Mouse (Mus musculus): ENCODE data around the gene Runx1. TPM values are rescaled to one million over a fixed set of nuclear protein-coding genes. Genes with fewer than 3 reads are reported as not detected.

Runx1 gene
- polyA plus RNA-seq, 1 experiment from 2014 or later: 1.7 TPM

GRCm38 (mm10) chr16:92767423-92767822, 58.5 kb downstream of the Runx1 start:
- Histone ChIP-seq H3K27ac (no peak overlapping the region), H3K4me2 (no peak overlapping the region), H3K27me3 (0 out of 2 replicates have a peak, but pooled peaks cover 4% of the 10 kb centered on the region), H3K4me3 (no peak overlapping the region), H3K4me1 (replicated peaks) (peaks cover 3% of the 10 kb centered on the region), H3K9me3 (replicated peaks) (no peaks in the 10 kb centered on the region), H3K36me3 (no peaks in the 10 kb centered on the region), H3K9ac (no peak overlapping the region)
- 84% methylated on average over 7 of the region's 7 CpGs for WGBS
- no peak for ATAC-seq (replicated peaks; ENCODE audit: insufficient number of reproducible peaks, insufficient read depth, low FRiP score, low read depth)

DNA sequence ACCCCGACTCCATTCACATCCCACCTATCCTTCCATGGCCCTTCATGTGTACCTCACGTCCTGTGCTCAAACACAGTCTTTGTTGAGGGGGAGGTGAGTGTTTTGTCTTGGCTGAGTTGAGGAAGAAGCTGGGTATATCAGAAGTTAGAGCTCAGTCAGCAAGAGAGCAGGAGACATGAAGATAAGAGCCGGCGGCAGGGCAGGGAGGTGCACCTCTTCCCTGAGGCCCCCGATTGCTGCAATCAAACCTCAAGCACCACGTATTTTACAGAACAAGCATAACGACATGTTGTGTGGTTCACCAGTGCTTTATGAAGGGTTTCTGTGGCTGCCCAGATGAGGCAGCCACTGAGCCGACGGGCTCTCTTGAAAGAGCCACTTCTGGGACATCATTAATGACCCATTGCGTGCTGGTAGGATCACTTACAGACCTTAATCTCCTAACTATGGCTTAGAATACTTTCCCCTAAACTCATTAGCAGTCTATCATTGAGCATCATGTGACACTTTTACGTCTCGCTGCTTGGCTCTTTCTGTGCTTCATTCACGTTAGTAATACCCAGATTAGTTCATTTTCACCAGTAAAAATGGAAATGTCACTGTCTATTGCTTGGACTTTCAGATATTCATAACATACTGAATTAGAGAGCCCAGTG, 61.1 kb downstream of the Runx1 start:
- Histone ChIP-seq H3K27ac (no peak overlapping the region), H3K9me3 (replicated peaks) (no peaks in the 10 kb centered on the region), H3K36me3 (no peaks in the 10 kb centered on the region), H3K4me2 (no peak overlapping the region), H3K4me3 (no peak overlapping the region), H3K9ac (no peak overlapping the region), H3K27me3 (peaks cover 4% of the 10 kb centered on the region; the same call in 1 of the 2 replicates), H3K4me1 (replicated peaks) (peaks cover 9% of the 10 kb centered on the region)
- no peak for ATAC-seq (replicated peaks; ENCODE audit: insufficient number of reproducible peaks, insufficient read depth, low FRiP score, low read depth)
- 61% methylated on average over 13 of the region's 13 CpGs for WGBS

DNA sequence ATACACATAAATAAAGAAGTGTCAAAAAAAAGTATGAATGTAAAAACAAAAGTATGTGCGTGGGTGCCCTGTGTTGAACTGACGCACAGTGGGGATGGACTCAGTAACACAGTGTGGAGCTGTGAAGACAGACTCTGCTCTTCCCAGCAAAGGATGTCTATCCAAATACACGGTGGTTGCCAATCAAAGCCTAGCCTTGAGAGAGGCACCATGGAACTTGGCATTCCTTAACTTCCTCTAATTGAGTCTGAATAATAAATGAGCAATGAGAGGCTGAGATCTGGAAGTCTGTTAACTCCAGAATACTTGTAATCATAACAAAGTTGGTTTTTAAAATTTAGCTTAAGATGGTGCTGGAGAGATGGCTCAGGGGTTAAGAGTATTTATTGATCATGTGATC, 62.3 kb downstream of the Runx1 start:
- Histone ChIP-seq H3K4me2 (no peak overlapping the region), H3K9ac (no peak overlapping the region), H3K4me3 (no peak overlapping the region), H3K36me3 (no peaks in the 10 kb centered on the region), H3K27me3 (peaks cover 8% of the 10 kb centered on the region; the same call in 1 of the 2 replicates), H3K4me1 (replicated peaks) (peaks cover 9% of the 10 kb centered on the region), H3K27ac (no peak overlapping the region), H3K9me3 (replicated peaks) (no peaks in the 10 kb centered on the region)
- WGBS: 88% methylated on average over 3 of the region's 3 CpGs
- no peak for ATAC-seq (replicated peaks; ENCODE audit: insufficient number of reproducible peaks, insufficient read depth, low FRiP score, low read depth)

- H3K4me3 ChIP-seq: peak overlapping the region; percentile 13
- WGBS: 26% methylated on average over 15 of the region's 15 CpGs
- no peak overlapping the region for H3K9ac ChIP-seq
- H3K27me3 ChIP-seq: peaks cover 5% of the 10 kb centered on the region; the same call in 1 of the 2 replicates
- no peak for ATAC-seq (replicated peaks; ENCODE audit: insufficient number of reproducible peaks, insufficient read depth, low FRiP score, low read depth)
- no peaks in the 10 kb centered on the region for H3K9me3 ChIP-seq (replicated peaks)
- H3K4me2 ChIP-seq: peak overlapping the region; percentile 45
- no peak overlapping the region for H3K27ac ChIP-seq
- H3K36me3 ChIP-seq: no peaks in the 10 kb centered on the region
- H3K4me1 ChIP-seq (replicated peaks): peaks cover 9% of the 10 kb centered on the region
Measured at GRCm38 (mm10) chr16:92761968-92762521, 63.9 kb downstream of the Runx1 start.

- 72% methylated on average over 3 of the region's 3 CpGs for WGBS
- no peaks in the 10 kb centered on the region for H3K36me3 ChIP-seq
- H3K4me1 ChIP-seq (replicated peaks): peaks cover 9% of the 10 kb centered on the region
- H3K27ac ChIP-seq: no peak overlapping the region
- no peak overlapping the region for H3K4me3 ChIP-seq
- no peaks in the 10 kb centered on the region for H3K9me3 ChIP-seq (replicated peaks)
- no peak overlapping the region for H3K9ac ChIP-seq
- ATAC-seq (replicated peaks; ENCODE audit: insufficient number of reproducible peaks, insufficient read depth, low FRiP score, low read depth): no peak
- peaks cover 3% of the 10 kb centered on the region; the same call in 1 of the 2 replicates for H3K27me3 ChIP-seq
- no peak overlapping the region for H3K4me2 ChIP-seq
Measured at GRCm38 (mm10) chr16:92760091-92760490, 65.9 kb downstream of the Runx1 start.

- H3K4me2 ChIP-seq: no peak overlapping the region
- WGBS: 88% methylated on average over 4 of the region's 4 CpGs
- no peak overlapping the region for H3K9ac ChIP-seq
- H3K9me3 ChIP-seq (replicated peaks): no peaks in the 10 kb centered on the region
- no peaks in the 10 kb centered on the region for H3K36me3 ChIP-seq
- H3K4me3 ChIP-seq: no peak overlapping the region
- peaks cover 3% of the 10 kb centered on the region; the same call in 1 of the 2 replicates for H3K27me3 ChIP-seq
- H3K27ac ChIP-seq: no peak overlapping the region
- H3K4me1 ChIP-seq (replicated peaks): peaks cover 8% of the 10 kb centered on the region
- ATAC-seq (replicated peaks; ENCODE audit: insufficient number of reproducible peaks, insufficient read depth, low FRiP score, low read depth): no peak
Measured at GRCm38 (mm10) chr16:92757564-92757963, 68.4 kb downstream of the Runx1 start.

GRCm38 (mm10) chr16:92753944-92754343, 72.0 kb downstream of the Runx1 start:
- Histone ChIP-seq H3K4me3 (no peak overlapping the region), H3K9ac (no peak overlapping the region), H3K27ac (no peak overlapping the region), H3K4me2 (no peak overlapping the region), H3K4me1 (replicated peaks) (no peaks in the 10 kb centered on the region), H3K9me3 (replicated peaks) (no peaks in the 10 kb centered on the region), H3K36me3 (no peaks in the 10 kb centered on the region), H3K27me3 (peaks cover 6% of the 10 kb centered on the region; the same call in 1 of the 2 replicates)
- 89% methylated on average over 3 of the region's 3 CpGs for WGBS
- no peak for ATAC-seq (replicated peaks; ENCODE audit: insufficient number of reproducible peaks, insufficient read depth, low FRiP score, low read depth)

- Histone ChIP-seq H3K4me3 (no peak overlapping the region), H3K4me1 (replicated peaks) (no peaks in the 10 kb centered on the region), H3K27ac (no peak overlapping the region), H3K9ac (no peak overlapping the region), H3K36me3 (no peaks in the 10 kb centered on the region), H3K4me2 (no peak overlapping the region), H3K9me3 (replicated peaks) (no peaks in the 10 kb centered on the region), H3K27me3 (peaks cover 6% of the 10 kb centered on the region; the same call in 1 of the 2 replicates)
- no peak for ATAC-seq (replicated peaks; ENCODE audit: insufficient number of reproducible peaks, insufficient read depth, low FRiP score, low read depth)
- 82% methylated on average over 8 of the region's 8 CpGs for WGBS
Measured at GRCm38 (mm10) chr16:92753139-92753538, 72.8 kb downstream of the Runx1 start.

GRCm38 (mm10) chr16:92748272-92748671, 77.7 kb downstream of the Runx1 start:
- H3K36me3 ChIP-seq: no peaks in the 10 kb centered on the region
- H3K4me2 ChIP-seq: no peak overlapping the region
- H3K27ac ChIP-seq: no peak overlapping the region
- H3K27me3 ChIP-seq: peaks cover 6% of the 10 kb centered on the region; the same call in 1 of the 2 replicates
- H3K4me1 ChIP-seq (replicated peaks): peaks cover 8% of the 10 kb centered on the region
- WGBS: 29% methylated on average over 1 of the region's 1 CpGs
- no peak overlapping the region for H3K9ac ChIP-seq
- H3K4me3 ChIP-seq: no peak overlapping the region
- H3K9me3 ChIP-seq (replicated peaks): no peaks in the 10 kb centered on the region
- ATAC-seq (replicated peaks; ENCODE audit: insufficient number of reproducible peaks, insufficient read depth, low FRiP score, low read depth): no peak

DNA sequence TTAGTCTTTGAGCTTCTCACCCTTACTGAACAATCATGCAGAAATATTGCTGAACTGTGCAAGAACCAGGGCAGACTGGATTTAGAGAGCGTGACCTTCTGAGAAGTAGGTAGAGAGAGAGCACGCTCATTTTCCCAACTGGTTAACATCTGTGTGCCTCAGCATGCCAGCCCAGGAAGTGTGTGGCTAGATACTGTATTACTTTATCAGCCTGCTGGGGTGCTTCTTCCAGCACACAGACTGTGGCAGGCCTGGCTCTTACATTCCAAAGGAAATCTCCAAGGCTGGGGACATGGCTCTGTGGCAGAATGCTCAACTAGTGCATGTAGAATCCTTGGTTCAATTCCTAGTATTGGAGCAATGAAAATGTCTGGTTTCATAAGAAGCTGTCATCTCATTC, 78.9 kb downstream of the Runx1 start:
- WGBS: 82% methylated on average over 2 of the region's 2 CpGs
- no peak overlapping the region for H3K9ac ChIP-seq
- no peak overlapping the region for H3K4me2 ChIP-seq
- H3K36me3 ChIP-seq: no peaks in the 10 kb centered on the region
- no peak overlapping the region for H3K27ac ChIP-seq
- H3K9me3 ChIP-seq (replicated peaks): no peaks in the 10 kb centered on the region
- peaks cover 14% of the 10 kb centered on the region; the same call in 1 of the 2 replicates for H3K27me3 ChIP-seq
- no peak for ATAC-seq (replicated peaks; ENCODE audit: insufficient number of reproducible peaks, insufficient read depth, low FRiP score, low read depth)
- H3K4me1 ChIP-seq (replicated peaks): peaks cover 8% of the 10 kb centered on the region
- H3K4me3 ChIP-seq: no peak overlapping the region

DNA sequence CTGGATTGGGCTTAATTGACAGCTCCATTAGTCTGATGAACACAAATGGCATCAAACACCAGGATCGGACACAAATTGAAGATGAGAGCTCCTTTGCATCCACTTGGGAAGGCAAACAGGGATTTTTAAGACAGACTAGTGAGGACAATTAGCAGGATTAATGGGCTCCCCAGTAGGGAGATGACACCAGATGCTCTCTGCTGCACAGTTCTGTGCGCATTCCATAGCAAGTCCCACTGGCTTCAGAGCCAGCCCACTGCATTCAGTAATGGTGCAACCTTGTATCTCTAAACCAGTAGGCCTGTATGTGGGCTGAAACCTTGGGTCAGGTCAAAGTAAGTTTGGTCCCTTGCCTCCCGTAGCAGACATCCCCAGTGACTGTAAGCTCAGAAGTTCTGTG, 80.7 kb downstream of the Runx1 start:
- ATAC-seq (replicated peaks; ENCODE audit: insufficient number of reproducible peaks, insufficient read depth, low FRiP score, low read depth): no peak
- Histone ChIP-seq H3K9me3 (replicated peaks) (no peaks in the 10 kb centered on the region), H3K27ac (no peak overlapping the region), H3K4me1 (replicated peaks) (peaks cover 8% of the 10 kb centered on the region), H3K4me2 (no peak overlapping the region), H3K4me3 (no peak overlapping the region), H3K27me3 (peaks cover 14% of the 10 kb centered on the region; the same call in 1 of the 2 replicates), H3K36me3 (no peaks in the 10 kb centered on the region), H3K9ac (no peak overlapping the region)
- 75% methylated on average over 3 of the region's 3 CpGs for WGBS
